Mouse (Mus musculus) ovary, postnatal 14 days (tissue): ENCODE measurements around the gene Ankrd28.
A peak's percentile ranks its signal among the peaks of the same experiment; 100 is the strongest.
"Not testable (repeated sequence)": the region's sequence is repeated elsewhere in the genome, so short reads cannot be mapped to it uniquely, and the experiment has no call there.

Experiments
- DNase-seq: peaks from one replicate; pipeline ENCODE4 v3.0.0; 2022; ENCODE audit warnings: low spot score

Ankrd28 gene

DNA sequence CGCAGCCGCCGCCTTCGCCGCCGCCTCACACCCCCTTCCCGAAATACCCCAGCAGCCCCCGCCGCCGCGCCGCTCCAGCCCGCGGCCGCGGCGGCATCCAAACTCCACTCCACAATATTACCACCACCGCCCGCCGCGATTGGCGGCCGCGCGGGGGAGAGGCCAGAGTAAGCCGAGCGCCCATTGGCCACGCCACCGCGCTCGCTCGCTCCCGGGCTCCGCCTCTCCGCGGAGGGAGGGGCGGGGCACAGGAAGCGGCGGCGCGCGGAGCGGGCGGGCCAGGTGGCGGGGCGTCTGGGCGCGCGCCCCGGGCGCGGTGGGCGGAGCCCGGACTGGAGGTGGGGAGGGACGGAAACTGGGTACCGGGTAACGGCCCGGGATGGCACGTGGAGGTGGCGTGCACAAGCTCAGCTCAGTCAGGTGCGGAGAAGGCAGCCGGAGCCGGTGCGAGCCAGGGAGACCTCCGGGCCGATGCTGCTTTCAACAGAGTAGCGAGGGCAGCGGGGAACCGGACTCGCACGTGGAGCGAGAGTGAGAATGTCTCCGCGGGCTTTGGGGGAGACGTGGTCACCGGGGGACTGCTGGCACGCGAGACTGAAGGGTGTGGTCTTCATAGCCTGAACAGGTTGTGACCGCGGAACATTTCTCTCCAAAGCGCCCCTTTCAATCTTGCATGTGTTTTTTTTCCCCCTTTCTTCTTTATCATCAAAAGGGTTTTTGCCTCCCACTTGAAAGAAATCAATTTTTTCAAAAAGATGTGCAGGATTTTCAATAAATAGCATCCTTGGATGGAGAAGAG lies at the start of gene Ankrd28:
Ankrd28 (minus strand) TSS at position 81 of the 799 bp plus-strand sequence.
- peak; percentile 89 for DNase-seq

DNA sequence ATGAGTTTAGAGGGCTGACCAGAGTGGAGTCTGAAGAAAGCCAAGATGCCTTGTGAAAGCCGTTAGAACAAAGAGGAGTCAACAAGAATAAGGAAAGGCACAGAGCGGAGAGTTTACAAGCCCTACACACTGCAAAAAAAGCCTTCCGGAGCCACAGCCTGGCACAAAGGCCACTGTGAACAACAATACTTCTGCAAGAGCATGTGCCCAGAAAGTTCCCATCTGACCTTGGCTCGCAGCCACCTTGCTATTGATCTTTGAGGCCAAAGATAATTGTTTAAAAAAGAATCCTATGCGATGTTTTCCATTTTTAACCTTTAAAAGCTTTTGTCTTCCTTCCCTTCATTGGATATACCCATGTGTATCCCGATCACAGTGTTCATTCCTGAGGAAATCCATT lies 49.0 kb upstream of the Ankrd28 start:
- DNase-seq, result no peak

DNA sequence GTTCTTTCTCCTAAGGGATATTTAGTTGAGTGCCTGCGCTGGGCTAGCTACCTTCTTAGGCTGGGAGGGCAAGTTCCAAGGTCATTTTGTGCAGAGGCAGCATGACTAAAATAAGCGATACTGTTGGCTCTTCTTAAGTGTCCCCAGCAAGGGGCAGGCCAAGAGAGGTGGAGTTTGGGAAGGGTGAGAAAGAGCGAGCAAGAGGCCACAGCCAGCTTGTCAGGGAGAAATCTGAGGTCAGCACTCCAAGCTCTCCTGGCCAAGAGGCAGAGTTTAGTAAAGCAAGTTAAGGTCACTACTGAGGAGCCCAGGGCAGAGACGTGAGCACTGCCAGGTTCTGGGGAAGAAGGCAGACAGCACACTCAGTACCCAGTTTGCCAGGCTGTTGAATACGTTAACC lies 41.7 kb upstream of the Ankrd28 start:
- no peak for DNase-seq

- no peak for DNase-seq
Measured at GRCm38 (mm10) chr14:31870436-31870835, 40.0 kb upstream of the Ankrd28 start.

- DNase-seq, result no peak
Measured at GRCm38 (mm10) chr14:31868591-31868990, 38.1 kb upstream of the Ankrd28 start.

DNA sequence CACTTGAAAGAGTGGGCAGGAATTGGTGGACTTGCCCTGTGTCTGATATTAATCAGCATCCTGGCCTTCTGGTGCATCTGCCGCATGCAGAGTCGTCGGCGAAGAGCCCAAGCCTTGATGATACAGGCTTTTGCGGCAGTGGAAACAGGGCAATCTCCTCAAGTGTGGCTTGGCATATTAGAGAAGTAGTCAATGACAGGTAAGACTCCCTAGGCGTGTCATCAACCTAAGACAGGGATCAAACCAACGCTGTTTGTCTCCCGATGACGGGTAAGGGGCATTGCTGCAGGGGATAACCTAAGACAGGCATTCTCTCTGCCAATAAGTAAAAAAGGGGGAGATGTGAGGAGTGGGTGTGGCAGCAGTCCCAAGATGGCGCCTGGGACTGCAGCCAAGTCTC lies 35.9 kb upstream of the Ankrd28 start:
- not testable (repeated sequence) for DNase-seq

- DNase-seq, result no peak
Measured at GRCm38 (mm10) chr14:31858679-31859078, 28.2 kb upstream of the Ankrd28 start.

GRCm38 (mm10) chr14:31857096-31857975 lies 26.9 kb upstream of the Ankrd28 start:
- no peak for DNase-seq

GRCm38 (mm10) chr14:31856007-31856406 lies 25.6 kb upstream of the Ankrd28 start:
- no peak for DNase-seq

DNA sequence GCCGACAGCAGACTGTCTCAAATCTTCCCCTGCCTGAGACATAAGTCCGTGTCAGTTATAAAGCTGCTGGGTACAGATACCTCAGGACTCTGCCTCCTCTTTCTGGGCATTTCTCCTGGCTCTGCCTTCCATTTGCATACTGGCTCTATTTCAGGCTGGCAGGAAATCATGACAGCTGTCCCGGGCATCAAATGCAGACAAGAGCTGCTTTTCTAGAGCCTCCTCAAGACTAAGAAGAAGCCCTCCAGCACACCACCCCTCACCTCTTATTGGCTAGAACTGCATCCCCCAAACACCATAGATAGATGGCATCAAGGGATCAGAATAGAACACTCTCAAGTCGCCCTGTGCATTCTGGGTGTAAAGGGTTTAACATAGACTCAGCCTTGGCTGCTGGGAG lies 24.2 kb upstream of the Ankrd28 start:
- DNase-seq, result no peak

GRCm38 (mm10) chr14:31843571-31843970 lies 13.1 kb upstream of the Ankrd28 start:
- no peak for DNase-seq

- no peak for DNase-seq
Measured at GRCm38 (mm10) chr14:31832022-31832421, 1.6 kb upstream of the Ankrd28 start.

GRCm38 (mm10) chr14:31831370-31831712 lies 890 bp upstream of the Ankrd28 start:
- peak; percentile 15 for DNase-seq

- DNase-seq, result peak; percentile 38
Measured at GRCm38 (mm10) chr14:31829761-31830562, 489 bp downstream of the Ankrd28 start.

DNA sequence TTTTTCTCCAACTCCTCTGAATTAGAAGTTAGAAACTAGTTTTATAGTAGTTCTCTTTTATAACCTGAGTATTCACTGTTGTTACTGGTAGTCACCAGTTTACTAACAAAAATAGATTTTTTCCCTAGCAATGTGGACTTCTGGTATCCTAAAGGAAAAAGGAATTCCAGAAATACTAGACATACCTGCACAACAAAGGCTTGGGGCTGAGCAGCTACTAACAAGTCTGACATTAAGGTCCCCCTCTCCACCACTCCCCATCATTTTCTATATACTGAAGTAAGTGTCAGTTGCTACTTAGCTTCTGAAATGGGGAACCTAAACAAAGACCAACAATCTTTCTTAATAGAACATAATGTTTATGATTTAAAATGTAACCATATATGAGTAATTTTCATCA lies 3.2 kb downstream of the Ankrd28 start:
- no peak for DNase-seq

DNA sequence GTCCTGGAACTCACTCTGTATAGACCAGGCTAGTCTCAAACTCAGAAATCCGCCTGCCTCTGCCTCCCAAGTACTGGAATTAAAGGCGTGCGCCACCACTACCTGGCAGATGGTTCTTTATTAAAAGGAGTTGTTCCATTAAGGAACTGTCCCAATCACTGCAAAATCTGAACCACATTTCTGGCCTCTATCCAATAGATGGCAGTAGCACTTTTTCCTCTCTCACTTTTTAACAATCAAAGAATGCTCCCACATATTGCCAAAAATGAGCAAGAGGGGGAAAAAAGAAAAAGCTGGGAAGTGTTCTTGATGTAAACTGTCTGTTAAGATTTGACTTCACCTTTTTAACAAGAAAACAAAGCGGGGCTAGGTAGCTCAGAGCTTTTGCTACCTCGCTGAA lies 20.5 kb downstream of the Ankrd28 start:
- DNase-seq, result no peak

DNA sequence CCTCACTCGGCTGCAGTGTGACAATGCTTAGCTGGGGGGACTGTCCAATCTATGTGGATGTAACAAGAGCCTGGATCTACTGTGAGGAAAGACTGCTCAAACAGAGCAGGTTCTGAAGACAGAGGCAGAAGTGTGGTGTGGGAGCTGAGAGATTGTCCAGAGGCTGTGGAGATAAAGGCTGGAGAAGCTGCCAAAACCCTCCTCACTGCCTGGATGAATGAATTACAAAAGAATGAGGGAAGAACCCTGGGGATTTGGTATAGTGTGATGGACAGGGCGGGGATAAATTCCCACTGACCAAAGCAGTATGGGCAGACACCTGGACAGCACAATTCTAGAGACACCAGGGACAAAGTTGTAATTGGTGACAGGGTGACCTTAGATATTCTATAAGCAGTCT lies 26.7 kb downstream of the Ankrd28 start:
- DNase-seq, result no peak

- no peak for DNase-seq
Measured at GRCm38 (mm10) chr14:31800976-31801375, 29.5 kb downstream of the Ankrd28 start.

GRCm38 (mm10) chr14:31800446-31800845 lies 30.0 kb downstream of the Ankrd28 start:
- DNase-seq, result no peak

DNA sequence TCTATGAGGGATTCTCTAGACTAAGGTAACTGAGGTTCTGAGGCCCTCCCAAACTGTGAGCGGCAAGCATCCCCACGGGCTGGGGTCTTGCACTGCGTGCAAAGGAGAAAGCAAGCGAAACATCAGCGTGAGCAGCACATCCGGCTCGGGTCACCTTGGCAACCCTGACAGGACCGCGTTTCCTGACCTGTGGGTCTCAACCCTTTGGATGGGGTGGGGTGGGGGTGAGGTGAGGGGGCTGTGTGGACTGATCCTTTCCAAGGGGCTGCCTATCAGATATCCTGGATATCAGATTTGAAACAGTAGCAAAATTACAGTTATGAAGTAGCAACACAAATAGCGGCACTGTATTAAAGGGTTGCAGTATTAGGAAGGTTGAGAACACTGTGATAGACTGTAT lies 31.5 kb downstream of the Ankrd28 start:
- no peak for DNase-seq

DNA sequence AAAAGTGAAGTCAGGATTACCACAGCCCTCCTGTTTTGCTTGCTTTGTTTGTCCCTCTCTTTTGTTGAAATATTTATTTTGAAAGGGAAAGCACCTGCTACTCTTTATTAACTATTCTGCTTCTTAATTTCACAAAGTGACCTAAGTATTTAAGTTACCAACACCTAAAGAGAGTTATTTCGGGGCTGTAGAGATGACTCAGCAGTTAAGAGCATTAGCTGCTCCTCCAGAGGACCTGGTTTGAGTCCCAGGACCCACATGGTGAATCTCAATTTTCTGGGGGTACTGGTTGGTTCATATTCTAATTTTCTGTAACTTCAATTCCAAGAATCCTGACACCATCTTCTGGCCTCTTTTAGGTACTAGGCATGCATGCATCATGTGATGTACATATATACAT lies 34.9 kb downstream of the Ankrd28 start:
- no peak for DNase-seq

DNA sequence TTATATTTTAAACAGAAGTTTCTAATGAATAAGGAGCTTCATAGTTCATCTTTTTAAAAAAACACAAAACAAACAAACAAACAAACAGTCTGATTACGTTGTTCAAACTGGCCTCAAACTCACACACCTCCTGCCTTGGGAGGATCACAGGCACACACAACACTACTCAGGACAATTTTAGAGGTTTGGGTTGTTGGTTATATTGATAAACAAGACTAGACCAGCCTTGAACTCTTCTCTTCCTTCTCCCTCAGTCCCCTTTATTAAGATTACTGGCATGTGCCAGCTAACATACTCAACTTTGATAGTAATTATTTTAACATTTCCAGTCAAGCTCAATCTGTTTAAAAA lies 35.7 kb downstream of the Ankrd28 start:
- no peak for DNase-seq
